Mouse (Mus musculus): ENCODE measurements around the gene Prrt3. TPM values are rescaled to one million over a fixed set of nuclear protein-coding genes. Genes with fewer than 3 reads are reported as not detected.

Prrt3 gene
- polyA plus RNA-seq, 1 experiment from 2014 or later, result 3.5 TPM

Small RNAs within 50 kb of the gene (microRNA-seq; reads per million reads assigned to microRNA genes)
- not detected for gene Gm23365

Other genes starting within 250 kb of the Prrt3 start
- gene Cpne9, start 219.6 kb downstream of the Prrt3 start, polyA plus RNA-seq (2016; fragmentation: Nextera tagmentation; extraction: Ambion mirVana), result 0.05 and 0.14 TPM in 2 replicates
- 28.2 and 28.9 TPM in 2 replicates for gene Brpf1, start 194.8 kb downstream of the Prrt3 start, polyA plus RNA-seq (2016; fragmentation: Nextera tagmentation; extraction: Ambion mirVana)
- 14.1 and 14.7 TPM in 2 replicates for gene Ogg1, start 175.0 kb downstream of the Prrt3 start, polyA plus RNA-seq (2016; fragmentation: Nextera tagmentation; extraction: Ambion mirVana)
- 94.1 and 96.3 TPM in 2 replicates for gene Camk1, start 157.9 kb downstream of the Prrt3 start, polyA plus RNA-seq (2016; fragmentation: Nextera tagmentation; extraction: Ambion mirVana)
- 52.7 and 53.4 TPM in 2 replicates for gene Tada3, start 124.0 kb downstream of the Prrt3 start, polyA plus RNA-seq (2016; fragmentation: Nextera tagmentation; extraction: Ambion mirVana)
- gene Arpc4, start 123.8 kb downstream of the Prrt3 start, polyA plus RNA-seq (2016; fragmentation: Nextera tagmentation; extraction: Ambion mirVana), result 354 and 364 TPM in 2 replicates
- gene Ttll3, start 112.7 kb downstream of the Prrt3 start, polyA plus RNA-seq (2016; fragmentation: Nextera tagmentation; extraction: Ambion mirVana), result 6.3 and 6.4 TPM in 2 replicates
- gene Rpusd3, start 82.6 kb downstream of the Prrt3 start, polyA plus RNA-seq (2016; fragmentation: Nextera tagmentation; extraction: Ambion mirVana), result 26.0 and 28.6 TPM in 2 replicates
- gene Cidec, start 66.2 kb downstream of the Prrt3 start, polyA plus RNA-seq (2016; fragmentation: Nextera tagmentation; extraction: Ambion mirVana), result not detected in 2 replicates
- 75.0 and 81.6 TPM in 2 replicates for gene Jagn1, start 59.4 kb downstream of the Prrt3 start, polyA plus RNA-seq (2016; fragmentation: Nextera tagmentation; extraction: Ambion mirVana)
- gene Il17re, start 43.4 kb downstream of the Prrt3 start, polyA plus RNA-seq (2016; fragmentation: Nextera tagmentation; extraction: Ambion mirVana), result 3.4 and 3.9 TPM in 2 replicates
- 3.9 and 5.4 TPM in 2 replicates for gene Il17rc, start 30.5 kb downstream of the Prrt3 start, polyA plus RNA-seq (2016; fragmentation: Nextera tagmentation; extraction: Ambion mirVana)
- gene Creld1, start 18.6 kb downstream of the Prrt3 start, polyA plus RNA-seq (2016; fragmentation: Nextera tagmentation; extraction: Ambion mirVana), result 20.1 and 23.1 TPM in 2 replicates
- gene Emc3, start 29.7 kb upstream of the Prrt3 start, polyA plus RNA-seq (2016; fragmentation: Nextera tagmentation; extraction: Ambion mirVana), result 85.4 and 90.9 TPM in 2 replicates
- gene Fancd2, start 29.8 kb upstream of the Prrt3 start, polyA plus RNA-seq (2016; fragmentation: Nextera tagmentation; extraction: Ambion mirVana), result 13.4 and 14.7 TPM in 2 replicates
- gene Fancd2os, start 98.8 kb upstream of the Prrt3 start, polyA plus RNA-seq (2016; fragmentation: Nextera tagmentation; extraction: Ambion mirVana), result 0.13 TPM in 1 of 2 replicates, not detected in the other
- gene Brk1, start 102.8 kb upstream of the Prrt3 start, polyA plus RNA-seq (2016; fragmentation: Nextera tagmentation; extraction: Ambion mirVana), result 211 and 215 TPM in 2 replicates
- gene Vhl, start 122.0 kb upstream of the Prrt3 start, polyA plus RNA-seq (2016; fragmentation: Nextera tagmentation; extraction: Ambion mirVana), result 54.5 and 56.2 TPM in 2 replicates
- gene Irak2, start 136.5 kb upstream of the Prrt3 start, polyA plus RNA-seq (2016; fragmentation: Nextera tagmentation; extraction: Ambion mirVana), result 3.0 and 3.7 TPM in 2 replicates
- gene Tatdn2, start 195.1 kb upstream of the Prrt3 start, polyA plus RNA-seq (2016; fragmentation: Nextera tagmentation; extraction: Ambion mirVana), result 0.61 and 0.95 TPM in 2 replicates
- 0.37 TPM in 1 of 2 replicates, not detected in the other for gene Ghrl, start 217.9 kb upstream of the Prrt3 start, polyA plus RNA-seq (2016; fragmentation: Nextera tagmentation; extraction: Ambion mirVana)
- 268 and 282 TPM in 2 replicates for gene Sec13, start 238.8 kb upstream of the Prrt3 start, polyA plus RNA-seq (2016; fragmentation: Nextera tagmentation; extraction: Ambion mirVana)